Mouse (Mus musculus) urinary bladder, adult 18-20 months (tissue): Measurements from ENCODE around the gene Uhrf1bp1l.

Source experiments
- DNase-seq, 2 experiments: peaks; one replicate each; pipeline ENCODE4 v3.0.0; 2022; ENCODE audit warnings: low spot score in 2 of 2, mixed read lengths in 2 of 2

Gene Uhrf1bp1l

DNA sequence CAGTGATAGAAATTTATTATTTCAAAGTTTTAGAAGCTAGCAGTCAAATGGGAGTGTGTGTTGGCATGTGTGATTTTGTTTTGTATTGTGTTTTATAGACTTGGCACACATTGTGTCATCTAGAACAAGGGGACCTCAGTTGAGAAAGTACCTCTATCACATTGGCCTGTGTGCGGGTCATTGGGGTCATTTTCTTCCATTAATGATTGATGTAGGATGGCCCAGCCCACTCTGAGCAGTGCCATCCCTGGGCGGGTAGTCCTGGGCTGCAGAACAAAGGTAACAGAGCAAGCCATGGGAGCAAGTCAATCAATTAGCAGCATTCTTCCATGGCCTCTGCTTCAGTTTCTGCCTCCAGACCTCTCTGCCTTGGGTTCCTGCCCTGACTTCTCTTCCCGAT is 94.0 kb downstream of the Uhrf1bp1l start:
- DNase-seq, result no peak

DNA sequence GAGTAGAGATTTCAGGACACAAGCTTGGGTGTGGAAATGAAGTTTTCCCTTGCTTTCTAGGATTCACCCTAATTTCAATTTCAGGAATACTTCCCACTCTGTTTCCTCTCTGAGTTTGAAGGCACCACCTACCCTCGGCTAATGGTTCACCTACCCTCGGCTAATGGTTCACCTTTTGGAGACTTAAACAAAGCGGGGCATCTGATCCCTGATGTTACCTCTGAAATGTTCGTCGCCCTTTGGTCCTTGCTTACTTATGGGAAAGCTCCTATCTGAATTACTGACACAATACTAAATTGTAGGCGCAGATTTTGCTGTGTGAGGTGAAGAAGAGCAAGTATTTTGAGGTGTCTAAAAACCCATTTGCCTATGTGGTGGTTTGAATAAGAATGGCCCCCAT is 106.2 kb downstream of the Uhrf1bp1l start:
- no peak for DNase-seq

DNA sequence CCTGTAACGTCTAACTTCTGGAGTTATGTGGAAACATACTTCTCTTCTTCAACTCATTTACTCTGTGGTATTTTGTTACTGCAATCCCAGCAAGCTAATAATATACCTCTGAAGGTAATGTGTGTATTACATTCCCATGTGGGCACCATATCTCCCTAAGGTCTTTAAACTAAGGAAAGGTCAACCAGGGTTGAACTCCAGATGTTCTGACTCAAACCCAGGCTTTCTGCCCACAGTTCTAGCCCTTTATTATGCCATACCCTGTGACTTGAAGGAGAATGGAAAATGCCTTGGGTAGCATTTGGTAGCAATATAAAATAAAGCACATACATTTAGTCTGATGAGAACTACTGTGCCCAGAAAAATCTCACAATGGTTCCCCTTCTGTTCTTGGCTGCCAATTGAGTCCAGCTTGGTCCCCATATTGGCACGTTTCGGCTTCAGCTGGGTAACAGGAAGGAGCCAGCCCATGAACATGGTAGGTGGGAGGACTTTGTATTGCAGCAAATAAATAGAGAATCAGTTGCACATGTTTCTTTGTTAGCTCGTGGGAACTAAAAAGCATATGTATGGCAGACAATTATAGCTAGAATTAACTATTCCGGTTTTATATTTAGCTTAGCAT is 110.6 kb downstream of the Uhrf1bp1l start:
- DNase-seq, result no peak

DNA sequence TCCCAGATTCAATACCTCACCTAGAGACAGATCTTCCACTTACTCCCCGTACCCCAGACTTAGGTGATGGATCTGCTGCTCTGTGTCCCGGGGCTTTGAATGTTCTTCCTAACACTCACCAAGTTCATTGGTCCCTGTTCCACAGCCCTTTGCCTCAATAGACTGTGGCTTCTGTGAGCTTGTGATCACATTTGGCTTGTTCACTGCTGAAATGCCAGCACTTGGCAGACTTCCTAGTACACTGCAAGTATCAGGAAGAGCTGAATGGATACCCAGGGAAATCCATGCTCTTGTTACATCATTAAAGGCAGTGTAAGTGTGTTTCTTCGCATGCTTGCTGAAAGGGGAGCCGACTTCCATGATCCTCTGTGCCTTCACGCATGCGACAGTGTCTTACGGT is 111.5 kb downstream of the Uhrf1bp1l start:
- DNase-seq, result no peak

DNA sequence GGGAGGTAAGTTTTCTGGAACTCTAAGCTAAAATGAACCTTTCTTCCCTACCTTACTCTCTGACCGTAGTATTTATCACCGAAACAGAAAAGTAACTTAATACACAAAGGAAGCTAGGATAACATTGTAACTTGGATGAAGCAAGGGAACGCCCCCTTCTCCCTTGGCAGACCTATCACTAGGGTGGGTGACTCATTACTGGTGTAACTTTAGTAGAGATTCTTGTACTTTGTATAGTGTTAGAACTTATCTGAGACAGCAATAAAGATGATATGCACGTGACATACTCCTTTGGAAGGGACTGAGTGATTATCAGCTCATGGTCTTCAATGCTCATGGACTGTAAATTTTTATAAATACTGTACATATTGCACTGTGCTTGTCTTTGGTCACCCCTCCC is 123.4 kb downstream of the Uhrf1bp1l start:
- no peak for DNase-seq

DNA sequence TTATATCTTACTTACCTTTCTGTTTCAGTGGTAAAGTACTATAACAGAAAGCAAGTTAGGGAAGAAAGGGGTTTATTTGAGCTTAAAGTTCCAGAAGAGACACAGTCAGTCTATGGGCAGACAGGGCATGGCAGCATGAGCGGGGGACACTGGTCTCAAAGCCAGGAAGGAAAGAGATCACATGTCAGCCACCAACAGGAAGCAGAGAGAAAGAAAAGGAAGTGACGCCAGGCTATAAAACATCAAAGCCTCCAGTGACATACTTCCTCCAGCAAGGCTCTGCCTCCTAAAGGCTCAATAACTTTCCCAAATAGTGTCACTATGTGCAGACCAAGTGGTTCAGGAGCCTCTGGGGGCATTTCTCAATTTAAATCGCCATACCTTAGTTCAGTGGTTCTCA is 124.0 kb downstream of the Uhrf1bp1l start:
- DNase-seq, result no peak
